Mouse (Mus musculus) left cerebral cortex, adult 18-20 months (tissue): ENCODE data around the gene Ip6k2. TPM values are rescaled to one million over a fixed set of nuclear protein-coding genes. Genes with fewer than 3 reads are reported as not detected.
A peak's percentile ranks its signal among the peaks of the same experiment; 100 is the strongest.

Experiments used
- DNase-seq, 2 experiments: peaks; one replicate each; pipeline ENCODE4 v3.0.0; 2021 to 2022; ENCODE audit warnings: low spot score in 2 of 2, mixed read lengths in 1 of 2
- total RNA-seq, 2 experiments: library from RNA; stranded (reverse); gene quantifications; 2 replicates each; pipeline ENCODE4 v1.2.3; 2021

Gene Ip6k2
- total RNA-seq, 2 experiments from 2014 or later: 140 to 154 TPM

DNA sequence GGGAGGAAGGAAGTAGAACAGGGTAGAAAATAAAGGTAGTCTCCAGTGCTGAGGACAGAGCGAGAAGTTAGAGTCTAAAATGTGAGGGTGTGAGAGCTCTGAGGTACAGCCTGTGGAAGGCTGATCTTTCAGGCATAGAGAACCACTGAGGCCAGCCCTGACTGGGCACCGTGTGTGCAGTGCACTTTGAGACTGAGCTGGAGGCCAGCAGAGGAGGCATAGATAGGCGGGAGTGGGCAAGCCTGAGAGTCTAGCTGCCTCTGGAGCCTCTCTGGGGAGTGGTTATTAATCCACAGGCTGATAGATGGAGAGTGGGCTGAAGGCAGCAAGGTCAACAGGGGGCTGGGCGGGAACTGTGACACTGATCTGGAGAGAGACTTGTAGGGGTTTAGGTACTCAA, 1.7 kb upstream of the Ip6k2 start:
- DNase-seq: no peak

GRCm38 (mm10) chr9:108782836-108783547, 604 bp upstream of the Ip6k2 start:
- DNase-seq: no peak

DNA sequence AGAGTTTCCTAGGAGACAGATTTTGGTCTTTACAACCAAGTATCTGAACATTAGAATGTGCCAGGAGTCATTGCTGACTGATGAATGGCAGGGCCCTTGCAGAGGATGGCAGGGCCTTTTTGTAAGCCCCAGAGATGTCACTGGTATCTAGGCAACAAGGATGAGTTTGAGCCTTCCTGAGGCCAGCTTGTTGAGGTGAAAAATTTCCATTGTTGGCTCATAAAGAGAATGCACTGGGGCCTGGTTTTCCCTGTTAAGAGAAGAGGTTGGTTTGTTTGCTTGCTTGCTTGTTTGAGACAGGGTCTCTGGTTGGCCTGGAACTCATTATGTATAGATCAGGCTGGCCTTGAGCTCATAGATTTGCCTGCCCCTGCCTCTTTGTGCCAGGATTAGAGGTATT, 1.8 kb downstream of the Ip6k2 start:
- DNase-seq: no peak

- DNase-seq: no peak
These were observed 2.9 kb downstream of the Ip6k2 start for GRCm38 (mm10) chr9:108786494-108786893.

GRCm38 (mm10) chr9:108787080-108787479, 3.5 kb downstream of the Ip6k2 start:
- no peak for DNase-seq

DNA sequence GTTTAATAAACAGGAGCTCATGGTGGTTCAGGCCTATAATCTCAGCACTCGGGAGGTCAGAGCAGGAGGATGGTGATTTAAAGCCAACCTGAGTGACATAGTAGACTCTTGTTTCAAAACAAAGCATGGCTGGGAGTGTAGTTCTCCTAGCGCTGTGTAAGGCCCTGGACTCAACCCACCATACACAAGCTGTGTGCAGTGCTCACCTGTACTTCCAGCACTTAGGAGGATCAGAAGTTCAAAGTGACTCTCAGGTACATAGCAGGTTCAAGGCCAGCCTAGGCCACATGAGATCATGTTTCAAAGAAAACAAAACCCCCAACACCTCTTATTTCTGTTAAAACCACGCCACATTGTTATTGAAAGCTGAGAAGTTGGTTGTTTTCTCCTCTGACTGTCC, 5.1 kb downstream of the Ip6k2 start:
- no peak for DNase-seq

DNA sequence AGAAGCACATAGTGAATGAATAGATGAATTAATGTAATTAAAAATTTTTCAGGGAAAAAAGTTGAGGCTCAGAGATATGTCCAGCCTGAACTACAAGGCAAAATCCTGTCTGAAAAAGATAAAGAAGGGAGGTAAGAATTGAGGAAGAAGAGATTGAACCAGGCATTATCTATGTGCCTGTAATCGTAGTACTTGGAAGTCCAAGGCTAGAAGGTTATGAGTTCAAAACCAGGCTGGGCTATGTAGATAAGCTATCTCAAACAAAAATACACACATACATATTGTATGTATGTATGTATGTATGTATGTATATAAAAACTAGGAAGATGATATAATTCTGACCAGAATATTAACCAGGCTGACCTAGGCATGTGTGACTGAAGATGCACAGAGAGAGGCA, 8.7 kb downstream of the Ip6k2 start:
- no peak for DNase-seq

DNA sequence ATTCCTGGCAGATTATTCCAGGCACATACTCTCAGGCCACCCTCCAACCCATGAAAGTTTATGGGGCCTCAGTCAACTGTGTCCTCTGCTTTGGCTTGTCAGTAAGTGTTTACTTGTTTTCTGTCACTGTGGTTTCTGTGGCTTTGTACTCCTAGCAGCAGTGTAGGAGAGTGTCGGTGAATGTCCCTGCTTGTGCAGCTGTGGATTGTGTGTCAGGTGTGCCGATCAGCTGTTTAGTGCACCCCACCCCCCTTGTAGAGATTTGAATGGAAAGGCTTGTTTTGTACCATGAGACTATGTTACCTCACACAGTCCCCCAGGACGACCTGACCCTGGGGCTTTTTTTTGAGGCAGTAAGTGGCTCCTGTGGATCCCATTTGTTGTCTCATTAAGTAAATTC, 9.1 kb downstream of the Ip6k2 start:
- DNase-seq: no peak

GRCm38 (mm10) chr9:108795281-108795680, 11.7 kb downstream of the Ip6k2 start:
- no peak for DNase-seq

GRCm38 (mm10) chr9:108795762-108796161, 12.2 kb downstream of the Ip6k2 start:
- no peak for DNase-seq

DNA sequence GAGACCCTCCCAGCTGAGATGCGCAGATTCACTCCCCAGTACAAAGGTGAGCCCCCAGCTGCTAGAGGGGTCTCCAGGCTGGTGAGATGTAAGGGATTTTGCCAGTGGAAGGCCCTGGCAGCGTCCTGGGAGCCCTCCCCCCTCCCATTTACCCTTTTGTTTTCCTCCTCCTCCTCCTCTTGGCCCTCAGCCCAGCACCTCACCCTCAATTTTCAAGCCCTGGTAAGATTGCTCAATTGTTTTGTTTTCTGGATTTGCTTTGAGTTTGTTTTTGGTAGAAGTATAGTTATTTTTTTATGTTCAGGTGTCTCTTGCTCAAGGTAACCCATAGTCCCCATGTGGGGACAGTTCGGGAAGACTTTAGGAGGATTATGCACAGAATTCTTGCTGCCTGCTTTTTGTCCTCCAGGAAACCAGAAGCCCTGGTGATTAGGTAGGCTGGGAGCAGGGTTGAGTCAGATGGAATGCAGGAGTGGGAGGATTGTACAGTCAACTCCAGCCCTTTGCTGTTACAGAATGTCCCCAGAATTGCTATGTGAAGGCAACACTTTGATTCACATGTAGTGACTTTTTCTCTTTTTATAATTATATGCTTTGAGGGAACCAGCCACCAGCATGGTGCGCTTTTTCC, 12.9 kb downstream of the Ip6k2 start:
- DNase-seq: peak in 1 of 2 experiments; percentile 46

DNA sequence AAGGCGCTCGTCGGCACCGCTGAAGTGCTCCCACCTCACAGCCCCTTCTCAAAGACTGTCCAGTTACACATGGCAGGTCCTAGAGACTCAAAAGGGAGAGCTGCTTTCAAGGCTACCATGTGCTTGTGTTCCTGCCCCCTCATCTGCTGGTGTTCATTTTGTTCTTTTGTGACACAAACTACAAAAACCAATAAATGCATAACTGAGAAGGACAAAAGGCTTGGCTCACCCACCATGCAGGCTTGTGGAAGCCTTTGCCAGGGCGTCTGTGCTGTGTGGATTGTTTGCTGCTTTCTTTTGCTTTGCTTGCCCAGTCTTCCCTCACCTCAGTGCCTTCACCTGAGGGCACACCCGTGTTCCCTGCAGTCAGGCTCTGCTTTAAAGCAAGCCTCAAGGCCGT, 13.9 kb downstream of the Ip6k2 start:
- DNase-seq: no peak

GRCm38 (mm10) chr9:108798508-108799075, 15.0 kb downstream of the Ip6k2 start:
- no peak for DNase-seq

- no peak for DNase-seq
These were observed 16.0 kb downstream of the Ip6k2 start for GRCm38 (mm10) chr9:108799564-108799963.

GRCm38 (mm10) chr9:108805768-108806167, 22.2 kb downstream of the Ip6k2 start:
- no peak for DNase-seq

- no peak for DNase-seq
These were observed 22.8 kb downstream of the Ip6k2 start for GRCm38 (mm10) chr9:108806379-108806778.

DNA sequence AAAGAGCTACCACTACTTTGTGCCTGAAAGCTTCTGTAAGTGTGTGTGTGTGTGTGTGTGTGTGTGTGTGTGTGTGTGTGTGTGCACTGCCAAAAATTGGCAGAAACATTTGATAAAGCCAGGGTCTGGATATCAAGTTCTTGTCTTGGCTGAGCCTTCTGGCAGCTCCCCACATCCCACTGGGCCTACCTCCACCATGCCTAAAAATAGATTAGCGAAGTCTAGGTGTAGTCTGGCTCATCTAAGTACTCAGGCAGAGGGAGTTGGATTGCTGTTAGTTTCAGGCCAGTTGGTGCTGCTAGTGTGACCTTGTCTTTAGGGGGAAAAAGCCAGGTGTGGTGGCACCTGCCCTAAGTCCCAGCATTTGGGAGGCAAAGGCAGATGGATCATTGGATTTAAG, 23.2 kb downstream of the Ip6k2 start:
- DNase-seq: no peak

DNA sequence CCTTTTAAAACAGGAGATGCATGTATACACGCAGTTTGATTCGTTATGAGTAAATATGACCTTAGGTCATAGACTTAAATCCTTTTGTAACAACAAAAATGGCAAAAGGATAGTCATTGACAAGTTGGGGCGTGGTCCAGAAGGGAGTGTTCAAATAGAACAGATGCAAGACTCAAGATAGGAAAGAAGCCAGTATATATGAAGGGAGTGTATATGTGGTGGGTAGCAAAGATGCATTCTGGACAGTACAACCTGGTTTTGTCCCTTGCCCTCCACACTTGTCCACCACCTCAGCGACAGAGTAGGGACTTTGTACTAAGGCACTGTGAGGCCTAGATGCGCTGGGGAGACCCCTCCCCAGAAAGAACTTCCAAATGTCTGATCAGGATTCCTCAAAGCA, 24.1 kb downstream of the Ip6k2 start:
- no peak for DNase-seq

DNA sequence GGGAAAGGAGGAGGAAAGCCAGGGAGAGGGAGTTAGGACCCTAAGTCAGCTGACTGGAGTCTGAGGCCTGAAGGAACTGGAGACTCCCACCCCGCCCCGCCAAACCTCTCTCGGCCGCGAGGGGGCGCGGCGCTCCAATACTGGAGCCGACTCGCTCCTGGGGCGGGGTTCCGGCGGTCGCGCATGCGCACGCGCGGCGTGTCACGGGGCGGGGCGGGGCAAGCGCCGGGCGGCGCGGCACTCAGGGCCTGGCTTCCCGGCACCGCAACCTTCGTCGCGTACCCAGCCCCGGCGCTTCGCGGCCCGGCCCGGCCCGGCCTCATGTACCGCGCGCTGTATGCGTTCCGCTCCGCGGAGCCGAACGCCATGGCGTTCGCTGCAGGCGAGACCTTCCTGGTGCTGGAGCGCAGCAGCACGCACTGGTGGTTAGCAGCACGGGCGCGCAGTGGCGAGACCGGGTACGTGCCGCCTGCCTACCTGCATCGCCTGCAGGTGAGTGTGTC, 24.6 kb downstream of the Ip6k2 start, which contains the start of gene Nckipsd:
Nckipsd (plus strand) TSS at position 206 of the 503 bp plus-strand sequence.
- peak; percentile 96 for DNase-seq

DNA sequence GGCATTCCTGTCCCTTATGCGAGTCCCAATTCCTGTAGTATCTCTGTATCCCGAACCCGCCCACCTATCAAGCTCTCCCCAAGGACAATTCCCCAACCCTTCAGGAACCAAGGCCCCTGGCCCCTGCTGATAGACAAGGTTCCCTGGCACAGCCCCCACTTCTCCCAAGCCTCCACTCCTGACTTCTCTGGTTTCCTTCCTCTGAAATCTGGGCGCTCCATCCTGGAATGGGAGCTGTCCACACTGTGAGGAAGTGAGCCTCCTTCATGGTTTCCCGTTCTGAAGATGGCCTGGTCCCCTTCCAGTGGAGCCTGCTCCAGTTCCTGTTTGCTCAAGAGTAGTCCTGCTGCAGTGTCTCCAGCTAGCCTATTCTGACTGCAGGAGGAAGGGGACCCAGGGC, 25.6 kb downstream of the Ip6k2 start:
- no peak for DNase-seq

GRCm38 (mm10) chr9:108809723-108810122, 26.1 kb downstream of the Ip6k2 start:
- DNase-seq: no peak

GRCm38 (mm10) chr9:108810516-108810915, 26.9 kb downstream of the Ip6k2 start:
- no peak for DNase-seq
